Mouse (Mus musculus): ENCODE results near the gene Fndc3a. TPM values are rescaled to one million over a fixed set of nuclear protein-coding genes. Genes with fewer than 3 reads are reported as not detected.

Gene Fndc3a
- polyA plus RNA-seq, 1 experiment from 2014 or later, result 54.9 TPM

- Histone ChIP-seq H3K27ac (replicated peaks) (no peak overlapping the region), H3K4me1 (replicated peaks) (no peaks in the 10 kb centered on the region), H3K36me3 (peaks cover 6% of the 10 kb centered on the region; the same call in 1 of the 2 replicates), H3K9ac (no peak overlapping the region), H3K9me3 (no peaks in the 10 kb centered on the region), H3K27me3 (no peaks in the 10 kb centered on the region), H3K4me2 (no peak overlapping the region), H3K4me3 (no peak overlapping the region)
- ATAC-seq (ENCODE audit: low FRiP score, low read depth), result no peak
Measured at GRCm38 (mm10) chr14:72649268-72649667, 60.5 kb downstream of the Fndc3a start.

- H3K27me3 ChIP-seq, result no peaks in the 10 kb centered on the region
- ATAC-seq (ENCODE audit: low FRiP score, low read depth), result no peak
Measured at GRCm38 (mm10) chr14:72645512-72645911, 64.3 kb downstream of the Fndc3a start.

DNA sequence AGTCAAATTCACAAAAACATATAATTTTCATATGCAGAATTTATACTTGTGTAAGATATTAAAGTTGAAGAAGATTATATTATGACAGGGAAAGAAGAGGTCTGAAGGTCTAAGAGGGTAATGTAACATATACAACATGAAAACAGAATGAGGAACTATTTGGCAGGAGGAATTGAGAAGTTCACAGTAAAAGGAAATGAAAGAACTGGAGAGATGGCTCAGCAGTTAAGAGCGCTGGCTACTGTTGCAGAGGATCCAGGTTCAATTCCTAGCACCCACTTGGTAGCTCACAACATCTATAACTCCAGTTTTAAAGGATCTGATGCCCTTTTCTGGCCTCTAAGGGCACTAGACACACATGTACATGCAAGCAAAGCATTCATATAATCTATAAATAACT lies 65.2 kb downstream of the Fndc3a start:
- ATAC-seq (ENCODE audit: low FRiP score, low read depth), result no peak
- Histone ChIP-seq H3K36me3 (no peaks in the 10 kb centered on the region), H3K4me3 (no peak overlapping the region), H3K27ac (replicated peaks) (no peak overlapping the region), H3K9me3 (no peaks in the 10 kb centered on the region), H3K4me2 (no peak overlapping the region), H3K27me3 (no peaks in the 10 kb centered on the region), H3K4me1 (replicated peaks) (no peaks in the 10 kb centered on the region), H3K9ac (no peak overlapping the region)
- 100% methylated on average over 1 of the region's 1 CpGs for WGBS

More at GRCm38 (mm10) chr14:72645512-72645911, 64.3 kb downstream of the Fndc3a start:
- Histone ChIP-seq H3K36me3 (0 out of 2 replicates have a peak, but pooled peaks cover 3% of the 10 kb centered on the region), H3K9ac (no peak overlapping the region), H3K27ac (replicated peaks) (no peak overlapping the region), H3K4me2 (no peak overlapping the region), H3K4me1 (replicated peaks) (no peaks in the 10 kb centered on the region), H3K9me3 (no peaks in the 10 kb centered on the region), H3K4me3 (no peak overlapping the region)

DNA sequence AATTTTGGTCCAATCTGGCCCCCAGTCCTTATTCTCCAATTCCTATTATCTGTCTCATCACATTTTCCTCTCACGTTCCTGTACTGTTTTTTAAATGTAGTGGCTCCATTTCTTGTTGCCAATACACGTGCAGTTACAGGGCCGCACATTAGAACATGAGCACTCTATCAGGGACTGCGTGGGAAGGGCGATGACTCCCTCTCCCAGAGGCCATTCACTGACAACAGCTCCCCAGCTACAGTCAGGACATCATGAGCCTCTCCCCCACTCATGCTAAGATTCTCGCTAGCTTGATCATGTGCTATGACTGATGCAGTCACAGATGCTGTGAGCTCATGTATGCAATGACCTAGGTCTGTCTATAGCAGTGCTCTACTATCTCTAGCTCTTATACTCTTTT lies 71.3 kb downstream of the Fndc3a start:
- WGBS, result 93% methylated on average over 6 of the region's 6 CpGs
- no peak overlapping the region for H3K4me2 ChIP-seq
- H3K9me3 ChIP-seq, result no peaks in the 10 kb centered on the region
- no peak overlapping the region for H3K27ac ChIP-seq (replicated peaks)
- H3K4me3 ChIP-seq, result no peak overlapping the region
- no peaks in the 10 kb centered on the region for H3K27me3 ChIP-seq
- no peaks in the 10 kb centered on the region for H3K36me3 ChIP-seq
- H3K9ac ChIP-seq, result no peak overlapping the region
- H3K4me1 ChIP-seq (replicated peaks), result no peaks in the 10 kb centered on the region
- no peak for ATAC-seq (ENCODE audit: low FRiP score, low read depth)

DNA sequence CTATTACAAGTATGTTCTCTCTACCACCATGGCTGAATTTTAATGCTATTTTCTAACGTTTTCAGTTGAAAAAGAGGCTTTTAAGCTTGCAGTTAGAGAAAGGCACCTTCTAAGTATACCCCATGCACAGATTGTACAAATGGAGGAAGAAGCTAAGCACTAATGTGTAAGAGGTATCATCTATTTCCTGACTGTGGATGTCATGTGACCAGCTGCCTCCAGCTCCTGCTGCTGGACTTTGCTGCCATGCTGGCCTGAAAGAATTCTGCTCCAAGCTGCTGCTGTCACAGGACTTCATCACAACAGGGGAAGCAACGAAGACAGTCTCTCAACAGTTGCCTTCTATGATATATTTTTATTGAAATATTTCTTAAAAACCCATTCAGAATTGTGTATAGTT lies 76.2 kb downstream of the Fndc3a start:
- no peaks in the 10 kb centered on the region for H3K9me3 ChIP-seq
- no peak overlapping the region for H3K4me2 ChIP-seq
- H3K27me3 ChIP-seq, result no peaks in the 10 kb centered on the region
- no peak overlapping the region for H3K4me3 ChIP-seq
- no peaks in the 10 kb centered on the region for H3K36me3 ChIP-seq
- no peak overlapping the region for H3K9ac ChIP-seq
- H3K4me1 ChIP-seq (replicated peaks), result no peaks in the 10 kb centered on the region
- 85% methylated on average over 2 of the region's 2 CpGs for WGBS
- no peak overlapping the region for H3K27ac ChIP-seq (replicated peaks)
- ATAC-seq (ENCODE audit: low FRiP score, low read depth), result no peak

DNA sequence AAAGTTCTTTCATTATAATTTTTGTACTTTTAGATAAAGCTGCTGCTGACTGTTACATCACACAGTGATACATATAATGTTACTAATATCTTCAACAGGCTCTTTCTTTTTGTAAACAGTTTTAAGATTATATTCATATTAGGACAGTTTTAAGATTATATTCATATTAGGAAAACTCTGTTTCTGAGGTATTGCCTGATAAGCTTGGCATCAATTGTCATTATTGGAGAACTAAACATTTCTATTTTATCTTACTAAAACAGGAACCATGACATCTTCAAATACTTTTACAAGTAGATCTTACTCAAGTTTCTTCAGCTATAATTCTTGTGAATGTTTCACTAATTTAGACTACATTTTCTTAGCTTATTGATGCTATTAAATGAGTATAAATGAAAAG lies 84.4 kb downstream of the Fndc3a start:
- Histone ChIP-seq H3K9me3 (no peaks in the 10 kb centered on the region), H3K4me3 (no peak overlapping the region), H3K4me2 (no peak overlapping the region), H3K4me1 (replicated peaks) (no peaks in the 10 kb centered on the region), H3K9ac (no peak overlapping the region), H3K36me3 (no peaks in the 10 kb centered on the region), H3K27ac (replicated peaks) (no peak overlapping the region), H3K27me3 (no peaks in the 10 kb centered on the region)
- no peak for ATAC-seq (ENCODE audit: low FRiP score, low read depth)

GRCm38 (mm10) chr14:72604077-72604476 lies 105.7 kb downstream of the Fndc3a start:
- no peaks in the 10 kb centered on the region for H3K27me3 ChIP-seq
- no peak for ATAC-seq (ENCODE audit: low FRiP score, low read depth)
- H3K4me1 ChIP-seq (replicated peaks), result peaks cover 21% of the 10 kb centered on the region
- no peak overlapping the region for H3K4me2 ChIP-seq
- no peaks in the 10 kb centered on the region for H3K36me3 ChIP-seq
- WGBS, result 89% methylated on average over 3 of the region's 3 CpGs
- no peak overlapping the region for H3K9ac ChIP-seq
- no peak overlapping the region for H3K4me3 ChIP-seq
- no peak overlapping the region for H3K27ac ChIP-seq (replicated peaks)
- no peaks in the 10 kb centered on the region for H3K9me3 ChIP-seq

DNA sequence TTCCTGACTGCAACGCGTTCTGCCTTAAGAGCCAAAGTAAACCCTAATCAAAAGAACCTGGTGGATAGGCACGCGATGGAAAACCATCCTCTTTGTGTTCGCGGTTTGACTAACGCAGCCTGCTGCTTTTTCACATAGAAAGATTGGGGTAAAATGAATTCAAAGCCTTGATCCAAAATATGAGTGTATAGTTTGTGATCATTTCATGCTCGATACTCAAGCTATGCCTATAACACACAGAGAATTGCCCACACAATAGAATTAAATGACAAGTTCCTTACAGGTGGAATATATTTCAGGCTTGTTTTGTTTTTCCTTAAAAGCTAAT lies 106.6 kb downstream of the Fndc3a start:
- peak overlapping the region; percentile 68 for H3K4me2 ChIP-seq
- WGBS, result 1% methylated on average over 8 of the region's 8 CpGs
- peak overlapping the region; percentile 84 for H3K27ac ChIP-seq (replicated peaks)
- H3K4me3 ChIP-seq, result peak overlapping the region; percentile 51
- H3K27me3 ChIP-seq, result no peaks in the 10 kb centered on the region
- H3K36me3 ChIP-seq, result no peaks in the 10 kb centered on the region
- peaks cover 21% of the 10 kb centered on the region for H3K4me1 ChIP-seq (replicated peaks)
- peak; percentile 61 for ATAC-seq (ENCODE audit: low FRiP score, low read depth)
- peak overlapping the region; percentile 64 for H3K9ac ChIP-seq
- no peaks in the 10 kb centered on the region for H3K9me3 ChIP-seq

DNA sequence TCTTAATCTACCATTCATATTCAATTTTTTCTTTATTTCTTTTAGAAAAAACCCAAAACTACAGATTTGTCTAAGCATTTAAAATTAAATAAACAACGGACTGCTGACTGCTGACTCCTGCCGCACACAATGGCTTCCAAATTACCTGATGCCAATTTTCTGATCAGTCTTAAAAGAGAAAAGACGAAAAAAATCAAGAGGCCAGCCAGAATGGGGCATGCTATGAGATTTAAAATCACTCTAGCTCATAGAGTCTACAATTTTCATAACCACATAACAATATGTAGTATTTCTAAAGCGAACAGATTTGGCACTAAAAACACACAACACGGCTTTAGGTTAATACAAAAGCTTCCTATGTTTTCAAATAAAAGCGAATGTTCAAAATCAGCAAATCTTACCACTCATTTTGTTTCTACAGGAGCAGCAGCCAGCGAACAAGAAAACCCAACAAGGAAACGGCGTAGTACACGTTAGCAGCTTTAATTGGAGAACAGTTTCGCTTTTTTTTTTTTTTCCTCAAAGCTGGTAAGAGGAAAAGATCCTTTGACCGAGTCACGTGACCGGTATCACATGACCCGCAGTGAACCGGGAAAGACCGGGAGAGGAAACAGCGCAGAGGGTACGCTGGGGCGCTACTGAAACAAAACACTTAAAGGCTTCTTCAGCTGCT lies 107.1 kb downstream of the Fndc3a start:
- Histone ChIP-seq H3K4me3 (peak overlapping the region; percentile 51), H3K4me2 (peak overlapping the region; percentile 68), H3K27ac (replicated peaks) (peak overlapping the region; percentile 84), H3K36me3 (peaks cover 4% of the 10 kb centered on the region; the same call in 1 of the 2 replicates), H3K27me3 (no peaks in the 10 kb centered on the region), H3K4me1 (replicated peaks) (peaks cover 21% of the 10 kb centered on the region), H3K9me3 (no peaks in the 10 kb centered on the region), H3K9ac (peak overlapping the region; percentile 64)
- 2% methylated on average over 20 of the region's 20 CpGs for WGBS
- peak; percentile 92 for ATAC-seq (ENCODE audit: low FRiP score, low read depth)

GRCm38 (mm10) chr14:72601381-72602305 lies 108.2 kb downstream of the Fndc3a start:
- no peak overlapping the region for H3K27ac ChIP-seq (replicated peaks)
- H3K36me3 ChIP-seq, result peaks cover 4% of the 10 kb centered on the region
- H3K4me3 ChIP-seq, result peak overlapping the region; percentile 51
- peak overlapping the region; percentile 68 for H3K4me2 ChIP-seq
- no peak for ATAC-seq (ENCODE audit: low FRiP score, low read depth)
- WGBS, result 61% methylated on average over 5 of the region's 5 CpGs
- H3K9ac ChIP-seq, result peak overlapping the region; percentile 64
- H3K4me1 ChIP-seq (replicated peaks), result peaks cover 21% of the 10 kb centered on the region
- H3K27me3 ChIP-seq, result no peaks in the 10 kb centered on the region
- H3K9me3 ChIP-seq, result no peaks in the 10 kb centered on the region

GRCm38 (mm10) chr14:72600375-72600774 lies 109.4 kb downstream of the Fndc3a start:
- peaks cover 21% of the 10 kb centered on the region for H3K4me1 ChIP-seq (replicated peaks)
- peak overlapping the region; percentile 1; the same call in 1 of the 2 replicates for H3K4me2 ChIP-seq
- H3K27ac ChIP-seq (replicated peaks), result no peak overlapping the region
- no peak overlapping the region for H3K9ac ChIP-seq
- no peak for ATAC-seq (ENCODE audit: low FRiP score, low read depth)
- WGBS, result 88% methylated on average over 6 of the region's 6 CpGs
- H3K27me3 ChIP-seq, result no peaks in the 10 kb centered on the region
- H3K4me3 ChIP-seq, result no peak overlapping the region
- H3K9me3 ChIP-seq, result no peaks in the 10 kb centered on the region
- peaks cover 4% of the 10 kb centered on the region for H3K36me3 ChIP-seq

DNA sequence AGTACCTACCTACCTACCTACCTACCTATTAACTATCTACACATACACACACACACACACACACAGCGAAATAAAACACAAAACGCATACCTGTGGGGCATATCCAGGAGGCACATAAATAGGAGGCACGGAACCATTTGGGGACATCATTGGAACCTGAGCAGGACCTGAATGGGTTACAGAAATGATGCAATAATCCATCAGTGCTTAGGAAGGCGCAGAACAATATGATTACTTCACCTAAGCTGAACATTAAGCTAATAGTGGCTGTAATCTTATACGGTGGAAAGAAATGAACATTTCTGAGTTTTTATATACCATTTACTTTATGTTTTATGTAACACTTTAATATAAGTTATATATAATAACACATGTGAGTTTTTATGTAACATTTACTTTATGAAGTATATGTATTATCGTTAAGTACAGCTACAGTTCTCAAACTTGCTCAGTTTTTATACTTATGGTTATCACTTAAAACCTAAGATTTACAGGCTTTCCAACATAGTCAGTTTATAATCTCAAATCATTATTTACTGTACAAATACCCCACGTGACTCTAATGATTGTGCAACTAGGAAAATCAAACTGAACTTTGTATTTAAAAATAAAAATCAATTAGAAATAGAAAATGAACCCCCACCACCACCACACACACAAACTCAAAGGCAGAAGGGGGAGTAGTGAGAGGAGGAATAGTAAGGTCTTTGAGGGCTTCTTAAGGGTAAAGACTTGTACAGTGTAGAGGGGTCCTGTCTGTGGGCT lies 110.6 kb downstream of the Fndc3a start:
- Histone ChIP-seq H3K9ac (no peak overlapping the region), H3K9me3 (no peaks in the 10 kb centered on the region), H3K4me1 (replicated peaks) (peaks cover 21% of the 10 kb centered on the region), H3K27ac (replicated peaks) (no peak overlapping the region), H3K27me3 (no peaks in the 10 kb centered on the region), H3K4me2 (no peak overlapping the region), H3K4me3 (no peak overlapping the region), H3K36me3 (peaks cover 4% of the 10 kb centered on the region)
- ATAC-seq (ENCODE audit: low FRiP score, low read depth), result no peak
- WGBS, result 94% methylated on average over 7 of the region's 7 CpGs
